In genomic region chr2:64181336-64181735, GRCm38 (mm10) we compare ENCODE assay signal across 27 mouse cellular contexts.
"Had no signal": no experiment of that assay in that cellular context is flagged by ENCODE, and none has a peak within 500 bp of the region (broad histone marks: within the 10 kb centered on the region; RNA-seq: fewer than 3 reads in every experiment).

No protein-coding gene starts in this region.

- H3K27ac ChIP-seq: heart, adult 2 months; heart, embryonic 13.5 days; heart, embryonic 15.5 days; hindbrain, embryonic 13.5 days; hindbrain, embryonic 15.5 days; hindbrain, postnatal 0 days; kidney, embryonic 15.5 days; kidney, postnatal 0 days; limb, embryonic 13.5 days; limb, embryonic 15.5 days; liver, embryonic 12.5 days; liver, embryonic 14.5 days had no signal

- H3K9ac ChIP-seq: heart, embryonic 13.5 days; heart, embryonic 15.5 days; hindbrain, embryonic 13.5 days; hindbrain, embryonic 15.5 days; kidney, embryonic 15.5 days; limb, embryonic 13.5 days; limb, embryonic 15.5 days; liver, embryonic 12.5 days; liver, embryonic 14.5 days had no signal

- H3K4me3 ChIP-seq: heart, adult 2 months; heart, embryonic 13.5 days; heart, embryonic 15.5 days; hindbrain, embryonic 13.5 days; hindbrain, embryonic 15.5 days; kidney, embryonic 15.5 days; limb, embryonic 13.5 days; limb, embryonic 15.5 days; liver, embryonic 12.5 days had no signal

- H3K27me3 ChIP-seq: heart, embryonic 13.5 days; heart, embryonic 15.5 days; hindbrain, embryonic 13.5 days; hindbrain, embryonic 15.5 days; kidney, embryonic 15.5 days; liver, embryonic 12.5 days had no signal

- H3K4me2 ChIP-seq: heart, embryonic 11.5 days; heart, embryonic 13.5 days; heart, embryonic 15.5 days; hindbrain, embryonic 13.5 days; hindbrain, embryonic 15.5 days; kidney, embryonic 15.5 days; limb, embryonic 13.5 days; limb, embryonic 15.5 days; liver, embryonic 12.5 days had no signal

- DNase-seq: gastrocnemius, postnatal 14 days; gastrocnemius, postnatal 36 days; heart, adult 11 months; heart, adult 2 months; heart, postnatal 14 days; heart, postnatal 36 days; kidney, adult 11 months; kidney, adult 2 months; kidney, adult 9 months; kidney, postnatal 14 days; kidney, postnatal 36 days; layer of hippocampus, adult 9-11 months; layer of hippocampus, postnatal 36 days; left cerebral cortex, postnatal 4 days had no signal

- H3K36me3 ChIP-seq: heart, embryonic 13.5 days; heart, embryonic 15.5 days; hindbrain, embryonic 13.5 days; hindbrain, embryonic 15.5 days; kidney, embryonic 15.5 days; limb, embryonic 13.5 days; limb, embryonic 15.5 days; liver, embryonic 12.5 days had no signal

- H3K9me3 ChIP-seq: heart, embryonic 13.5 days; heart, embryonic 15.5 days; hindbrain, embryonic 13.5 days; hindbrain, embryonic 15.5 days; kidney, embryonic 15.5 days; limb, embryonic 13.5 days; limb, embryonic 15.5 days; liver, embryonic 12.5 days had no signal

- H3K4me1 ChIP-seq: heart, embryonic 13.5 days; heart, embryonic 15.5 days; hindbrain, embryonic 13.5 days; hindbrain, embryonic 15.5 days; kidney, embryonic 15.5 days; limb, embryonic 13.5 days; limb, embryonic 15.5 days; liver, embryonic 12.5 days had no signal

- ATAC-seq: hindbrain, postnatal 0 days; intestine, embryonic 16.5 days; liver, embryonic 12.5 days had no signal
